Mouse (Mus musculus) spleen, adult 2 months (tissue): ENCODE measurements at regions not wholly inside any gene's neighbourhood (a gene's known extent, or its start where the extent isn't known, plus 50 kb on each side); places are given as distances from the start of the nearest gene placed in this dataset.

Experiments
- DNase-seq, 2 experiments: peaks; one replicate each; pipeline versions ENCODE4 v3.0.0 to v3.0.0-alpha.2; 2012 to 2021; ENCODE audit warnings: low spot score in 2 of 2, low read depth in 1 of 2
- H3K27ac ChIP-seq: fragments of 200-500 bp; 2 replicates; pipeline ENCODE4 v1.5.1; 2012; ENCODE audit warnings: low read length, inconsistent platforms; ENCODE audit not compliant: insufficient read depth
- H3K27me3 ChIP-seq: fragments of 200-500 bp; 2 replicates; pipeline ENCODE4 v1.6.1; 2012; ENCODE audit warnings: mild to moderate bottlenecking, moderate library complexity, low read length, inconsistent platforms; ENCODE audit not compliant: control insufficient read depth, insufficient read depth
- H3K36me3 ChIP-seq: fragments of 200-500 bp; 2 replicates; pipeline ENCODE4 v1.6.1; 2012; ENCODE audit warnings: mild to moderate bottlenecking, low read length, inconsistent platforms; ENCODE audit not compliant: control insufficient read depth, insufficient read depth
- H3K4me1 ChIP-seq: fragments of 200-500 bp; 2 replicates; pipeline ENCODE4 v1.6.1; 2011; ENCODE audit warnings: inconsistent platforms; ENCODE audit not compliant: control insufficient read depth, insufficient read depth, insufficient read length
- H3K4me3 ChIP-seq: fragments of 200-500 bp; 2 replicates; pipeline ENCODE4 v1.5.1; 2011; ENCODE audit warnings: mild to moderate bottlenecking, inconsistent platforms; ENCODE audit not compliant: insufficient read depth, insufficient read length; ENCODE audit errors: extremely low read depth
- CTCF ChIP-seq: fragments of 200-500 bp; IDR thresholded peaks from 2 replicates; pipeline ENCODE4 v1.5.1; 2011; ENCODE audit warnings: mild to moderate bottlenecking, inconsistent platforms; ENCODE audit not compliant: insufficient read depth, insufficient read length, insufficient replicate concordance; ENCODE audit errors: extremely low read depth
- POLR2A ChIP-seq: fragments of 200-500 bp; IDR thresholded peaks from 2 replicates; pipeline ENCODE4 v1.6.1; 2011; ENCODE audit warnings: low read depth, low read length, inconsistent platforms
- WGBS: fragments of 180-500 bp; shearing (Covaris S2); methylation state at CpG from one replicate; pipeline ENCODE4 v1.1.7; 2018; 5-methylcytosine and 5-hydroxymethylcytosine counted together

DNA sequence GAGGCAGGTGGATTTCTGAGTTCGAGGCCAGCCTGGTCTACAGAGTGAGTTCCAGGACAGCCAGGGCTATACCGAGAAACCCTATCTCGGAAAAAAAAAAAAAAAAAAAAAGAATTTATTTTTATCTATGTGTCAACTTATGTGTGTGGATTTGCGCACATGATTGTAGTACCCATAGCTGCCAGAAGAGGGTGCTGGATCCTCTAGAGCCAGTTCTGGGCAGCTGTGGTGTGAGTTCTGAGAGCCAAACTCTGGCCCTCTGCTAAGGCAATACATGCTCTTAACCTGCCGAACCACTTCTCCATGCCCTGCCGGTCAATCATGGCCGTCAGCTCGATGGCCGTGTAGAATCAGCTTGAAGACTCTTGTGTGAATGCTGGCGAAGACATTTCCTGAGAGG, 138.0 kb upstream of the Mrps10 start:
- no peak for DNase-seq
- 93% methylated on average over 10 of the region's 10 CpGs for WGBS
- Histone ChIP-seq H3K4me3 (no peak overlapping the region), H3K27me3 (no peaks in the 10 kb centered on the region), H3K36me3 (no peaks in the 10 kb centered on the region), H3K4me1 (no peaks in the 10 kb centered on the region), H3K27ac (no peak overlapping the region)
- no peak for TF ChIP-seq CTCF
- no peak for TF ChIP-seq POLR2A

- no peak overlapping the region for H3K4me3 ChIP-seq
- no peak for DNase-seq
- no peaks in the 10 kb centered on the region for H3K36me3 ChIP-seq
- TF ChIP-seq CTCF (no peak), POLR2A (no peak)
- no peaks in the 10 kb centered on the region for H3K27me3 ChIP-seq
- H3K27ac ChIP-seq, result no peak overlapping the region
- no peaks in the 10 kb centered on the region for H3K4me1 ChIP-seq
- 75% methylated on average over 11 of the region's 11 CpGs for WGBS
Observed at GRCm38 (mm10) chr17:47226391-47226790, 142.3 kb upstream of the Mrps10 start.

DNA sequence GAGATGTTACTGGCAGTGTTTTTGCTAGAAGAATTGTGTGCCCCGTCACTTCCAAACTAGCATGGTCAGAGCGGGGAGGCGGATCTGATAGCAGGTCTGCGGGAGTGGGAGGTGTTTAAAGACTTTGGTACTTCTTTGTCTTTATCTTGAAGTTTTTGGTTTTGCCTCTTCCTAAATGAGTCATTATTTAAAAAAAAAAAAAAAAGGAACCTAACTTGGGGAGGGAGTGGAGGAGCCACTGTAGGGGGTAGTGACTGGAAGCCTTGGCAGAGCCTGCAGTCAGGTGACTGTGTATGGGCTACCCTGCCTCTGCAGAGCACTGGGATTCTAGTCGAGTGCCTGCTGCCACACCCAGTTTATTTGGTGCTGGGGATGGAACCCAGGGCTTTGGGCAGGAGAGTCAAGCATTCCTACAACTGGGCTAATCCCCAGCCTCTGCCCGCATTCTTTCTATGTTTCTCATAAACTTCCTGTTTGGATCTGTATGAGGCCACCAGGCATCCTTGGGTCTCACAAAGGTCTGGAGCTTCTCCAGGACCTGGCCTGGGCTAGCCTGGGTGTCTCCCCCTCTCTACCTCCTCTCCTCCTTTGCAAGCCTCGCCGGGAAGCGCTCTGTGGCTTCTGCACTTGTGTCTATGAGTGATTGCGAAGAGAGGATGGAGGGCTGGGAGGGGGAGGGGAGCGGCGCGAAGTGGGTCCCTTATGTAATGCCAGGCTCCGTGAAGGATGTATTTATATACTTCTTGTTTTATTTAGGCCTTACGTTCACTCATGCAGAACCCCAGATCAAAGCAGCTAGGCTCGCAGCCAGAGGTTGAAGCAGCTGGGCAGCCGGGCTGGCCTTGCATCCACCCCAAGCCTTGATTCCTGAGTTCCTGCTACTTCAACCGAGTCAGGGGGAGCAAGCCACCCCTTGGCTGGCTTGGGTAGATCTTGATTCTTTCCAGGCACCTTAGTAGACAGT, 143.1 kb upstream of the Mrps10 start:
- H3K27me3 ChIP-seq, result no peaks in the 10 kb centered on the region
- no peak overlapping the region for H3K4me3 ChIP-seq
- peak overlapping the region; percentile 26 for H3K27ac ChIP-seq
- 22% methylated on average over 18 of the region's 18 CpGs for WGBS
- no peaks in the 10 kb centered on the region; the same call in 1 of the 2 replicates for H3K4me1 ChIP-seq
- no peak for DNase-seq
- TF ChIP-seq CTCF (no peak), POLR2A (no peak)
- H3K36me3 ChIP-seq, result no peaks in the 10 kb centered on the region

GRCm38 (mm10) chr17:47221068-47221796, 147.5 kb upstream of the Mrps10 start:
- no peak for DNase-seq
- TF ChIP-seq POLR2A (no peak), CTCF (no peak)
- WGBS, result 65% methylated on average over 14 of the region's 14 CpGs

DNA sequence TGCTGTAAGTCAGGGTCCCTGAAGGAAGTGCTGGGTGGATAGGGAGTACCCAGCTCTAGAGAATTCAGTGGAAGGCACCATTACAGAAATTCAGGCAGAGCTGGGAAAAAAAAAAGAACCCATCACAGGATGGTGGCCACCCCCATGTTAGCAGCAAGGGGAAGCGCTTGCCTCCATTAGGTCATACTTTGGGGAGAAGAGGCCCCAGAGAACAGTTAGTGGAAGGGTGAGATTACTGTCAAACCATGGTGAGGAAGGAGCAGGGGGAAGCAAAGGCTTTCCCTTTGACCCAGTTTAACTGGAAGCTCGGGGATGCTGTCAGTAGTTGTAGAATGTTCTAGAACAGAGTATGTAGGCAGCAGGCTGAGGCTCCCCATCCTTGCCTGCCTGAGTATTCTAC, 148.8 kb upstream of the Mrps10 start:
- H3K4me3 ChIP-seq, result no peak overlapping the region
- WGBS, result 89% methylated on average over 2 of the region's 2 CpGs
- H3K4me1 ChIP-seq, result no peaks in the 10 kb centered on the region; the same call in 1 of the 2 replicates
- H3K27ac ChIP-seq, result no peak overlapping the region
- DNase-seq, result no peak
- H3K27me3 ChIP-seq, result no peaks in the 10 kb centered on the region
- TF ChIP-seq POLR2A (no peak), CTCF (no peak)
- H3K36me3 ChIP-seq, result no peaks in the 10 kb centered on the region

More at GRCm38 (mm10) chr17:47221068-47221796, 147.5 kb upstream of the Mrps10 start:
- H3K27me3 ChIP-seq, result no peaks in the 10 kb centered on the region
- no peaks in the 10 kb centered on the region; the same call in 1 of the 2 replicates for H3K4me1 ChIP-seq
- peak overlapping the region; percentile 12; the same call in 1 of the 2 replicates for H3K27ac ChIP-seq
- H3K4me3 ChIP-seq, result no peak overlapping the region
- H3K36me3 ChIP-seq, result no peaks in the 10 kb centered on the region

GRCm38 (mm10) chr17:47216490-47216889, 152.2 kb upstream of the Mrps10 start:
- WGBS, result 92% methylated on average over 3 of the region's 3 CpGs
- Histone ChIP-seq H3K4me3 (no peak overlapping the region), H3K27ac (no peak overlapping the region), H3K27me3 (no peaks in the 10 kb centered on the region), H3K4me1 (no peaks in the 10 kb centered on the region; the same call in 1 of the 2 replicates), H3K36me3 (no peaks in the 10 kb centered on the region)
- TF ChIP-seq POLR2A (no peak), CTCF (no peak)
- DNase-seq, result no peak
